Mouse (Mus musculus) gastrocnemius, postnatal 10 days (tissue): ENCODE results near the gene Itga3. TPM values are rescaled to one million over a fixed set of nuclear protein-coding genes. Genes with fewer than 3 reads are reported as not detected.

Source experiments
- DNase-seq: peaks from one replicate; pipeline ENCODE4 v3.0.0; 2021; ENCODE audit warnings: mixed read lengths
- total RNA-seq, 2 experiments: library from RNA; stranded (reverse); gene quantifications; 2 replicates each; pipeline ENCODE4 v1.2.3; 2021

Itga3 gene
- total RNA-seq, 2 experiments from 2014 or later, result 3.4 to 4.6 TPM

- DNase-seq, result no peak
Measured at GRCm38 (mm10) chr11:95071266-95071665, 5.3 kb downstream of the Itga3 start.

- no peak for DNase-seq
Measured at GRCm38 (mm10) chr11:95070140-95071107, 6.2 kb downstream of the Itga3 start.

GRCm38 (mm10) chr11:95069226-95069957 is 7.2 kb downstream of the Itga3 start:
- DNase-seq, result no peak

- DNase-seq, result no peak
Measured at GRCm38 (mm10) chr11:95056768-95057501, 19.7 kb downstream of the Itga3 start.

- DNase-seq, result peak; percentile 42
Measured at GRCm38 (mm10) chr11:95053062-95053461, 23.5 kb downstream of the Itga3 start.

GRCm38 (mm10) chr11:95046980-95047680 is 29.5 kb downstream of the Itga3 start:
- peak; percentile 51 for DNase-seq

GRCm38 (mm10) chr11:95044185-95044870 is 32.3 kb downstream of the Itga3 start:
- DNase-seq, result no peak

GRCm38 (mm10) chr11:95043608-95044007 is 33.0 kb downstream of the Itga3 start:
- DNase-seq, result no peak

- no peak for DNase-seq
Measured at GRCm38 (mm10) chr11:95043060-95043459, 33.5 kb downstream of the Itga3 start.

GRCm38 (mm10) chr11:95042096-95042495 is 34.5 kb downstream of the Itga3 start:
- DNase-seq, result peak; percentile 81

- peak; percentile 91 for DNase-seq
Measured at GRCm38 (mm10) chr11:95041139-95041609, 35.4 kb downstream of the Itga3 start, which contains the start of gene Pdk2. Pdk2 (minus strand) TSS chr11:95041354.

GRCm38 (mm10) chr11:95040491-95041138 is 36.0 kb downstream of the Itga3 start:
- peak; percentile 74 for DNase-seq

GRCm38 (mm10) chr11:95039766-95040165 is 36.8 kb downstream of the Itga3 start:
- DNase-seq, result no peak

GRCm38 (mm10) chr11:95038818-95039655 is 37.6 kb downstream of the Itga3 start:
- DNase-seq, result no peak

- no peak for DNase-seq
Measured at GRCm38 (mm10) chr11:95038156-95038817, 38.3 kb downstream of the Itga3 start.

GRCm38 (mm10) chr11:95037306-95037705 is 39.3 kb downstream of the Itga3 start:
- no peak for DNase-seq

- no peak for DNase-seq
Measured at GRCm38 (mm10) chr11:95036521-95036920, 40.1 kb downstream of the Itga3 start.

GRCm38 (mm10) chr11:95034902-95035301 is 41.7 kb downstream of the Itga3 start:
- DNase-seq, result no peak

- DNase-seq, result no peak
Measured at GRCm38 (mm10) chr11:95033617-95034016, 43.0 kb downstream of the Itga3 start.
